Mouse (Mus musculus) ovary, adult 18-20 months (tissue): ENCODE results near the gene Rasal1.

ENCODE experiments used
- DNase-seq: peaks from one replicate; pipeline ENCODE4 v3.0.0; 2022; ENCODE audit warnings: low spot score, mixed read lengths

Gene Rasal1

GRCm38 (mm10) chr5:120656281-120656751, 7.7 kb downstream of the Rasal1 start:
- no peak for DNase-seq

GRCm38 (mm10) chr5:120660816-120661215, 12.2 kb downstream of the Rasal1 start:
- no peak for DNase-seq

GRCm38 (mm10) chr5:120664888-120665287, 16.3 kb downstream of the Rasal1 start:
- no peak for DNase-seq

GRCm38 (mm10) chr5:120668761-120669160, 20.1 kb downstream of the Rasal1 start:
- DNase-seq = no peak

- DNase-seq = no peak
Observed at GRCm38 (mm10) chr5:120670132-120670531, 21.5 kb downstream of the Rasal1 start.

GRCm38 (mm10) chr5:120671865-120672264, 23.3 kb downstream of the Rasal1 start:
- DNase-seq = no peak

- DNase-seq = no peak
Observed at GRCm38 (mm10) chr5:120673626-120674025, 25.0 kb downstream of the Rasal1 start.

- DNase-seq = no peak
Observed at GRCm38 (mm10) chr5:120674229-120675145, 25.9 kb downstream of the Rasal1 start.

- DNase-seq = no peak
Observed at GRCm38 (mm10) chr5:120677516-120677915, 28.9 kb downstream of the Rasal1 start.

GRCm38 (mm10) chr5:120679676-120680555, 31.3 kb downstream of the Rasal1 start:
- DNase-seq = peak; percentile 83

- DNase-seq = no peak
Observed at GRCm38 (mm10) chr5:120680918-120681317, 32.3 kb downstream of the Rasal1 start.

- no peak for DNase-seq
Observed at GRCm38 (mm10) chr5:120682982-120683771, 34.6 kb downstream of the Rasal1 start.

- no peak for DNase-seq
Observed at GRCm38 (mm10) chr5:120685678-120686077, 37.1 kb downstream of the Rasal1 start.

GRCm38 (mm10) chr5:120686749-120687483, 38.3 kb downstream of the Rasal1 start:
- DNase-seq = no peak

- no peak for DNase-seq
Observed at GRCm38 (mm10) chr5:120687484-120687851, 38.9 kb downstream of the Rasal1 start.

- no peak for DNase-seq
Observed at GRCm38 (mm10) chr5:120687897-120688296, 39.3 kb downstream of the Rasal1 start.

- DNase-seq = no peak
Observed at GRCm38 (mm10) chr5:120688434-120688833, 39.8 kb downstream of the Rasal1 start.

GRCm38 (mm10) chr5:120690417-120690816, 41.8 kb downstream of the Rasal1 start:
- no peak for DNase-seq

GRCm38 (mm10) chr5:120692034-120692433, 43.4 kb downstream of the Rasal1 start:
- DNase-seq = no peak

GRCm38 (mm10) chr5:120693931-120694694, 45.5 kb downstream of the Rasal1 start:
- no peak for DNase-seq
